Mouse (Mus musculus) heart, adult 2 months (tissue): ENCODE measurements around the gene Maml2. TPM values are rescaled to one million over a fixed set of nuclear protein-coding genes. Genes with fewer than 3 reads are reported as not detected.
A peak's percentile ranks its signal among the peaks of the same experiment; 100 is the strongest.

Experiments used
- DNase-seq, 2 experiments: peaks; one replicate each; pipeline ENCODE4 v3.0.0; 2021
- H3K27ac ChIP-seq: fragments of 200-600 bp; 2 replicates; pipeline ENCODE4 v1.8.1; 2022
- H3K27me3 ChIP-seq: fragments of 200-500 bp; 2 replicates; pipeline ENCODE4 v1.6.1; 2012; ENCODE audit warnings: mild to moderate bottlenecking, low read length, inconsistent platforms, mixed read lengths; ENCODE audit not compliant: control insufficient read depth, insufficient read depth
- H3K36me3 ChIP-seq: fragments of 200-500 bp; 2 replicates; pipeline ENCODE4 v1.6.1; 2012; ENCODE audit warnings: low read length, inconsistent platforms; ENCODE audit not compliant: control insufficient read depth, insufficient read depth
- H3K4me1 ChIP-seq: fragments of 200-500 bp; 2 replicates; pipeline ENCODE4 v1.6.1; 2011; ENCODE audit warnings: low read length; ENCODE audit not compliant: control insufficient read depth, insufficient read depth
- H3K4me3 ChIP-seq: fragments of 200-600 bp; 2 replicates; pipeline ENCODE4 v1.8.1; 2022
- H3K79me2 ChIP-seq: fragments of 200-500 bp; replicated peaks from 2 replicates; pipeline ENCODE4 v1.6.1; 2012; ENCODE audit warnings: mild to moderate bottlenecking, inconsistent platforms, low read length, moderate library complexity, mixed read lengths; ENCODE audit not compliant: control insufficient read depth, insufficient read depth
- H3K9ac ChIP-seq: fragments of 200-500 bp; 2 replicates; pipeline ENCODE4 v1.6.1; 2012; ENCODE audit warnings: low read depth, mild to moderate bottlenecking, control low read depth, inconsistent platforms, low read length, mixed read lengths
- CTCF ChIP-seq: fragments of 200-600 bp; IDR thresholded peaks from 2 replicates; pipeline ENCODE4 v1.8.1; 2022; ENCODE audit warnings: antibody characterized with exemption, mild to moderate bottlenecking, moderate library complexity
- EP300 ChIP-seq: fragments of 200-500 bp; IDR thresholded peaks from 2 replicates; pipeline ENCODE4 v1.6.1; 2011; ENCODE audit warnings: low read depth, low read length, control low read depth; ENCODE audit not compliant: insufficient read depth
- POLR2A ChIP-seq: fragments of 200-500 bp; IDR thresholded peaks from 2 replicates; pipeline ENCODE4 v1.6.1; 2011; ENCODE audit warnings: mild to moderate bottlenecking, low read depth, low read length, control low read depth; ENCODE audit not compliant: insufficient read depth
- WGBS: fragments of 180-500 bp; shearing (Covaris S2); methylation state at CpG from one replicate; pipeline ENCODE4 v1.1.7; 2018; 5-methylcytosine and 5-hydroxymethylcytosine counted together
- intact Hi-C: fragments of 180-260 bp; cut with DNase I; formaldehyde crosslinking; loops from one replicate; pipeline ENCODE4 v1.15.1; 2025
- polyA plus RNA-seq: library from polyadenylated mRNA; depleted of rRNA; stranded (reverse); fragments of >200 nt; gene quantifications from 2 replicates; pipeline ENCODE4 v1.2.3, GENCODE M21; 2012
- total RNA-seq, 2 experiments: library from RNA; stranded (reverse); gene quantifications; 2 replicates each; pipeline ENCODE4 v1.2.3; 2021

Maml2 gene
- total and polyA plus RNA-seq, 3 experiments, result 4.8 to 6.5 (median 5.7) TPM

DNA sequence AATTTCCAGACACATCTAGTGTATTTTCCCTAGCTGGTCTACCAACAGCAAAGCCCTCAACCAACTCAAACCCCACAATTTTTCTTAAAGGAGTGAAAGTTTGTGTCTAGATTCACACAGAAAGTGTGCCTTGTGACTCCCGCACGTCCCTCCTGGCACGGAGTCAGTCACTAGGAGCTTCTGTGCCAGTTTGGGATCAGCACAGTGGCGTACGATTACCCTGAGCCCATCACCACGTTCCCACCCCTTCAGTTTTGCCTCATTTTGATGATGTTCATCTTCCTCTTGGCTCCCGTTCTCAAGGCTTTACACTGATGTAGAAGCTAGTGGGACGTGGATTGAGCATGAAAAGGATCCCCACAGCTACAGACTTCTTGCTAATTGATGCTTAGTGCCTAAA is 314.6 kb downstream of the Maml2 start:
- Histone ChIP-seq H3K36me3 (no peaks in the 10 kb centered on the region), H3K9ac (no peak overlapping the region), H3K79me2 (peaks cover 2% of the 10 kb centered on the region; the same call in 1 of the 2 replicates), H3K27me3 (no peaks in the 10 kb centered on the region), H3K27ac (no peak overlapping the region), H3K4me1 (peaks cover 4% of the 10 kb centered on the region), H3K4me3 (no peak overlapping the region)
- 72% methylated on average over 8 of the region's 8 CpGs for WGBS
- intact Hi-C loops, result no loop called here
- DNase-seq, result no peak
- TF ChIP-seq POLR2A, result no peak
- TF ChIP-seq CTCF, result no peak
- no peak for TF ChIP-seq EP300

DNA sequence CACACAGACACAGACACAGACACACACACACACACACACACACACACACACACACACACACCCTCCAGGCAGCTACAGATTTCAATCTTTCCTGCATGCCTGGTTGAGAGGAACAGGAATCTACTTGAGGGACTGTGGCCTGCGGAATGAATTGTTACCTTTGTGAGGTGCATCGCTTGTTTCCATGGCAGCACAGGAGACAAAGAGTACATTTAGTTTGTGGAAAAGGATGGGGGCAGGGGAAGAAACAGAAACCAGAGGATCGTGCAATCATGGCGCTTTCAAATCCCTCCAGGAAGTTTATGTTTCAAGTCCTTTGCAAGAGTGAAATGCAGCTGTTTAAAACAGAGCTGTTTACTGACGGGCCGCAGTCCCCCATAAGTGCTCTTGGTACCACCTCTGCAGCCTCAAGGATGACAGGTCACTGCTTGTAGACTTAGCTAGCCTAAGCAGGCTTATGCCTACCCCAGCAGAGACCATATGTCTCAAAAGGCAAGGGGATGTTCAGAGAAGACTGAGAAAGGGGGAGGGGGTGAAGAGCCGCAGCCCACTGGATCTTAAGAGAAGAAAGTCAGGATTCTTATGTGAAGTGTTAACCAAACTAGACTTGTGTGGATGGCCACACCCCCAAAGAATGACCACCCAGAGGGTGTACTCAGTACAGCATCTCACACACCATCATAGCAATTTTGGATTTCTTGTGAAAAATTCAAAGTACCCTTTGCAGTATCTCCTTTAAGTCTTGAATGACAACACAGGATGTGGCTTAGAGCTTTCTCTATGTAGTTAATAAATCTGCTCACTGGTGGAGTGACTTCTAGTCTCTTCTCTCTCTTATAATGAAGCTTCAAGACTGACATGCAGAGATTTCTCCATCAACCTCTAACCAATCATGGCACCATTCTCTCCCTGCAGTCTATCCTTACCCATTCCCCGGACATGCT is 315.8 kb downstream of the Maml2 start:
- H3K79me2 ChIP-seq, result peaks cover 2% of the 10 kb centered on the region; the same call in 1 of the 2 replicates
- no peaks in the 10 kb centered on the region for H3K27me3 ChIP-seq
- peaks cover 4% of the 10 kb centered on the region for H3K4me1 ChIP-seq
- no peak overlapping the region for H3K9ac ChIP-seq
- WGBS, result 78% methylated on average over 8 of the region's 8 CpGs
- intact Hi-C loops, result no loop called here
- H3K36me3 ChIP-seq, result no peaks in the 10 kb centered on the region
- no peak overlapping the region for H3K27ac ChIP-seq
- no peak for DNase-seq
- no peak overlapping the region for H3K4me3 ChIP-seq
- TF ChIP-seq POLR2A (no peak), CTCF (no peak), EP300 (no peak)

DNA sequence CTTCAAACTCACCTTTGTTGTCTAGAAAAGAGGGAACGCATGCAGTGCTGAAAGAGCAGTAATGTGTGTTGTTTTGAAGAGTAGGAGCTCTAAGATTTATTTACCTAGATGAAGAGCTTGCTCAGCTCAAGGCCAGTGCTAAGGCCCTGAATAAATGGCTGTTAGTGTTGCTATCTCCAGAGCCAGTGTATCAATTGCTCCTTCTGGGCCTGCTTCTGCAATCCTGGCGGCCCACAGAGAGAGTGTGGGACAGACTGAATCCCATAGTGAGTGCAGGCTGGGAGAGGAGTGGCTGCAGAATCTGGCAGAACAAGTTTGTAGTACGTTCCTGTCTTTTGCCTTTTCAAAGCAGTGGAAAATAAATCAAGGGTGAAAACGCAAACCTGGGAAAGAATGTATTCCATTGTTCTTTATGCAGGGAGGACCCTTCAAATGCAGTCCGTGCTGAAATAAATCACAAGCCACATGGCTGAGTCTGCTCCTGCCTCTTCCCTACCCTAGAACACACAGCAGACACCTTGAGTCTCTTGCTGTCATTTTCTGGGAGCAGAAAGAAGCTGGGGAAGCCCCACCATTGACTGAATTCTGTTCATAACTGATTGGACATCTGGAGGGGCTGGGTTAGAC is 318.7 kb downstream of the Maml2 start:
- 61% methylated on average over 5 of the region's 5 CpGs for WGBS
- intact Hi-C loops, result no loop called here
- Histone ChIP-seq H3K79me2 (peaks cover 2% of the 10 kb centered on the region; the same call in 1 of the 2 replicates), H3K27me3 (no peaks in the 10 kb centered on the region), H3K4me1 (peaks cover 2% of the 10 kb centered on the region; the same call in 1 of the 2 replicates), H3K4me3 (no peak overlapping the region), H3K36me3 (no peaks in the 10 kb centered on the region), H3K9ac (no peak overlapping the region), H3K27ac (no peak overlapping the region)
- no peak for DNase-seq
- TF ChIP-seq CTCF, result no peak

DNA sequence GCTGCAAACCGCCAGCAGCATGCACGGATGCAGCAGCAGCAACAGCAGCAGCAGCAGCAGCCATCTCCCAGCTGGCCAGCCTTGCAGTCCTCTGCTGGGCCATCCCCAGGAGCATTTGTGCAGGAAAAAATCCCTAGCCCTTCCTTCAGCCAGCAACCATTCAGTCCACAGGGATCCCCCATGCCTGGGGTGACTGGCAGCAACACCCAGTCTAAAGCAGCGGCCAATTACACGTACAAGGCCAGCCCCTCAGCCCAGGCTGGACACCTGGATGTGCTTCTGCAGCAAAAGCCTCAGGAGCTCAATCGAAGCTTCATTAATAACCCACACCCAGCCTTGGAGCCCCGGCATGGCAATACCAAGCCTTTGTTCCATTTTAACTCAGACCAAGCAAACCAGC is 323.0 kb downstream of the Maml2 start:
- Histone ChIP-seq H3K27ac (no peak overlapping the region), H3K79me2 (0 out of 2 replicates have a peak, but pooled peaks cover 4% of the 10 kb centered on the region), H3K27me3 (no peaks in the 10 kb centered on the region), H3K4me1 (0 out of 2 replicates have a peak, but pooled peaks cover 1% of the 10 kb centered on the region), H3K9ac (no peak overlapping the region), H3K4me3 (no peak overlapping the region), H3K36me3 (no peaks in the 10 kb centered on the region)
- intact Hi-C loops, result no loop called here
- TF ChIP-seq EP300 (no peak), POLR2A (no peak), CTCF (no peak)
- 81% methylated on average over 6 of the region's 6 CpGs for WGBS
- DNase-seq, result no peak

DNA sequence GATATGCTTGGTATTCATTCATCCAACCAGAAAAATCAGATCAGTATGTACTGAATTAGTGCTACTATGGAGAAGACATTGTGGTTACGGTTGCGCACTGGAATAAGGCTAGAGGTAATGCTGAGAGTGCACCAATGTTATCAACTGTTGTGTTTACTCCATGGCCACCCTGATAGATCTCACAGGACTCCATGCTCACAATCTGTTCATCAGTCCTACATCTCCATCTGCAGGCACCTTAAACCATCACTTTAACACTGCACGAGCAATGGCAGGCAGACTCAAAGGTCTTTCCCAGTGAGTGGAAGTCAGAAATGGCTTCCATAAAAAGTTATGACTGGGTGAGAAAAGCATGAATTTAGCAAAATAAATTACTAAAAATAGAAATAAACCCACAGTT is 324.2 kb downstream of the Maml2 start:
- Histone ChIP-seq H3K4me3 (no peak overlapping the region), H3K27ac (no peak overlapping the region), H3K27me3 (no peaks in the 10 kb centered on the region), H3K4me1 (0 out of 2 replicates have a peak, but pooled peaks cover 1% of the 10 kb centered on the region), H3K9ac (no peak overlapping the region), H3K79me2 (0 out of 2 replicates have a peak, but pooled peaks cover 4% of the 10 kb centered on the region), H3K36me3 (no peaks in the 10 kb centered on the region)
- intact Hi-C loops, result no loop called here
- WGBS, result 90% methylated on average over 3 of the region's 3 CpGs
- DNase-seq, result no peak
- TF ChIP-seq POLR2A, result no peak
- TF ChIP-seq EP300, result no peak
- TF ChIP-seq CTCF, result peak; percentile 41

GRCm38 (mm10) chr9:13622426-13622825 is 324.7 kb downstream of the Maml2 start:
- Histone ChIP-seq H3K79me2 (0 out of 2 replicates have a peak, but pooled peaks cover 4% of the 10 kb centered on the region), H3K27ac (no peak overlapping the region), H3K4me1 (0 out of 2 replicates have a peak, but pooled peaks cover 1% of the 10 kb centered on the region), H3K9ac (no peak overlapping the region), H3K27me3 (no peaks in the 10 kb centered on the region), H3K36me3 (no peaks in the 10 kb centered on the region), H3K4me3 (no peak overlapping the region)
- intact Hi-C loops, result no loop called here
- no peak for DNase-seq
- TF ChIP-seq EP300 (no peak), CTCF (no peak), POLR2A (no peak)
- 71% methylated on average over 5 of the region's 5 CpGs for WGBS
